Mouse (Mus musculus): ENCODE measurements around the gene Dcbld2. TPM values are rescaled to one million over a fixed set of nuclear protein-coding genes. Genes with fewer than 3 reads are reported as not detected.
A peak's percentile ranks its signal among the peaks of the same experiment; 100 is the strongest.

Dcbld2 gene
- polyA plus RNA-seq, 1 experiment from 2014 or later: 16.1 TPM

DNA sequence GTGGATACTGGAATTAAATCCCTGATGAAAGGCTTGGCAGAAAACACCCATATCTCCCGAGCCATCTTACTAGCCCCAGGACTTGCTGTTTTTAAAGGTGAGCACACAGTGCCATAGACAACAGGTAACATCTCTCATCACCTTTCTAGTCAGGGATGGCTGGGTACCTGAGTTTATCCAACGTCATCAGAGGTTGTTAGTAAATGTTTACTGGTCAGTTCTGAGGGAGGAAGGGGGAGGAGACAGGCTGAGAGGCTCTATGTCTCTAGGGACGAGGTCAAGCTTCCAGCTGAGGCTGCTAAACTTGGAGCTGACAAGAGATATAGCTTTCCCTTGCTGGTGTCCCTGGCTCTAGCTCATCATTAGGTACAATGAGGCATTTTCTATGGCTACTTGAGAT lies 74.1 kb downstream of the Dcbld2 start:
- Histone ChIP-seq H3K4me1 (replicated peaks; ENCODE audit: control insufficient read depth, insufficient read depth, low read length) (no peaks in the 10 kb centered on the region), H3K4me3 (ENCODE audit: low read depth, low read length) (no peak overlapping the region), H3K4me2 (ENCODE audit: low read depth, low read length, severe bottlenecking) (no peak overlapping the region), H3K9ac (ENCODE audit: low read length) (no peak overlapping the region), H3K36me3 (ENCODE audit: control insufficient read depth, insufficient read depth, low read length) (no peaks in the 10 kb centered on the region), H3K27me3 (ENCODE audit: control insufficient read depth, insufficient read depth, low read length) (no peaks in the 10 kb centered on the region), H3K27ac (ENCODE audit: low read depth, low read length) (no peak overlapping the region), H3K9me3 (ENCODE audit: control insufficient read depth, low read length) (no peaks in the 10 kb centered on the region)
- no peak for DNase-seq (ENCODE audit: low spot score)
- ATAC-seq (replicated peaks; ENCODE audit: low FRiP score): no peak
- WGBS: 70% methylated on average over 3 of the region's 3 CpGs

- Histone ChIP-seq H3K4me3 (ENCODE audit: low read depth, low read length) (no peak overlapping the region), H3K4me2 (ENCODE audit: low read depth, low read length, severe bottlenecking) (no peak overlapping the region), H3K9me3 (ENCODE audit: control insufficient read depth, low read length) (no peaks in the 10 kb centered on the region), H3K27me3 (ENCODE audit: control insufficient read depth, insufficient read depth, low read length) (no peaks in the 10 kb centered on the region), H3K4me1 (replicated peaks; ENCODE audit: control insufficient read depth, insufficient read depth, low read length) (no peaks in the 10 kb centered on the region), H3K27ac (ENCODE audit: low read depth, low read length) (no peak overlapping the region), H3K36me3 (ENCODE audit: control insufficient read depth, insufficient read depth, low read length) (no peaks in the 10 kb centered on the region), H3K9ac (ENCODE audit: low read length) (no peak overlapping the region)
- ATAC-seq (replicated peaks; ENCODE audit: low FRiP score) (no peak), DNase-seq (ENCODE audit: low spot score) (no peak)
- WGBS: 93% methylated on average over 6 of the region's 6 CpGs
Measured at GRCm38 (mm10) chr16:58487861-58488260, 79.6 kb downstream of the Dcbld2 start.

GRCm38 (mm10) chr16:58496791-58497190 lies 88.5 kb downstream of the Dcbld2 start:
- no peak for ATAC-seq (replicated peaks; ENCODE audit: low FRiP score)

DNA sequence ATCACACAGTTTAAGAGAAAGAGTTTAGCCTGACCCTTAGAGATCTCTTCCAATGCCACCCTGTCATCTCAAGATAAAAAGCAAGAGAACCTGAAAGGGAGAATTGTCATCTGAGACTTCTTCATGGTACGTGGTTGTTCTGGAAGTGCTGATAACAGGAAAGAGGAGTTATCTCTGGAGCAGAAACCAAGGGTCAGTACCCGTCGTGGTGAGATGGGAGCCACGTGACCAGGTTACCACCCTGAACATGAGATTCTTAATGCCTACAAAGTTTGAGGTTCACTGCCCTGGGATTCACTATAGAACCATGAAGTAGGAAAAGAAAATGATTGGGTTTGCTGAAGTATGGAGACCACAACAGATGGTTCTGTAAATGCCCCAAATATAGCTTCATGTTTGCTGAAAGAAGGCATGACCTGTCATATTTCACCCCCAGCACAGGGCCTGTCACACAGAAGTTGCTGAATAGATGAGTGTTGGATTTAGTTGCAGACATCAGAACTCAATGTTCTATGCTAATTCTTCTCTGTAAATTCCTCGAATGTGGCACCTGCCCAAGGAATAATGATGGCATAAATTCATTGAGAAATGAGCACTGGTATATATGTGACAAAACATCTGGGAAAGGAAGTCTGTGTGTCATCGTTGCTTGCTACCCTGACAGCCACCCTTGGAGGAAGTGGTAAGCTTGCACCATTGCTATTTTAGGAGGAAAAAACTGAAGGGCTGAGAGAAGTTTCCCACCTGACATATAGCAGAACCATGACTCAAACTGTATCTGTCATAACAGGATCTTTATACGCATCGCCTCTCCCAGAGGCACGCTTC lies 89.9 kb downstream of the Dcbld2 start:
- DNase-seq (ENCODE audit: low spot score) (no peak), ATAC-seq (replicated peaks; ENCODE audit: low FRiP score) (no peak)
- Histone ChIP-seq H3K9me3 (ENCODE audit: control insufficient read depth, low read length) (no peaks in the 10 kb centered on the region), H3K27ac (ENCODE audit: low read depth, low read length) (peak overlapping the region; percentile 46; the same call in 1 of the 2 replicates), H3K27me3 (ENCODE audit: control insufficient read depth, insufficient read depth, low read length) (no peaks in the 10 kb centered on the region; the same call in 1 of the 2 replicates), H3K4me2 (ENCODE audit: low read depth, low read length, severe bottlenecking) (no peak overlapping the region), H3K36me3 (ENCODE audit: control insufficient read depth, insufficient read depth, low read length) (no peaks in the 10 kb centered on the region), H3K4me1 (replicated peaks; ENCODE audit: control insufficient read depth, insufficient read depth, low read length) (peaks cover 7% of the 10 kb centered on the region; the same call in 1 of the 2 replicates), H3K4me3 (ENCODE audit: low read depth, low read length) (no peak overlapping the region), H3K9ac (ENCODE audit: low read length) (no peak overlapping the region)
- 83% methylated on average over 9 of the region's 9 CpGs for WGBS

More at GRCm38 (mm10) chr16:58496791-58497190, 88.5 kb downstream of the Dcbld2 start:
- Histone ChIP-seq H3K27me3 (ENCODE audit: control insufficient read depth, insufficient read depth, low read length) (no peaks in the 10 kb centered on the region; the same call in 1 of the 2 replicates), H3K27ac (ENCODE audit: low read depth, low read length) (no peak overlapping the region), H3K4me3 (ENCODE audit: low read depth, low read length) (no peak overlapping the region), H3K9me3 (ENCODE audit: control insufficient read depth, low read length) (no peaks in the 10 kb centered on the region), H3K4me1 (replicated peaks; ENCODE audit: control insufficient read depth, insufficient read depth, low read length) (peaks cover 7% of the 10 kb centered on the region; the same call in 1 of the 2 replicates), H3K4me2 (ENCODE audit: low read depth, low read length, severe bottlenecking) (no peak overlapping the region), H3K9ac (ENCODE audit: low read length) (no peak overlapping the region), H3K36me3 (ENCODE audit: control insufficient read depth, insufficient read depth, low read length) (no peaks in the 10 kb centered on the region)
- no peak for DNase-seq (ENCODE audit: low spot score)

- Histone ChIP-seq H3K9ac (ENCODE audit: low read length) (no peak overlapping the region), H3K4me1 (replicated peaks; ENCODE audit: control insufficient read depth, insufficient read depth, low read length) (peaks cover 7% of the 10 kb centered on the region; the same call in 1 of the 2 replicates), H3K9me3 (ENCODE audit: control insufficient read depth, low read length) (no peaks in the 10 kb centered on the region), H3K4me3 (ENCODE audit: low read depth, low read length) (no peak overlapping the region), H3K4me2 (ENCODE audit: low read depth, low read length, severe bottlenecking) (no peak overlapping the region), H3K27ac (ENCODE audit: low read depth, low read length) (no peak overlapping the region), H3K36me3 (ENCODE audit: control insufficient read depth, insufficient read depth, low read length) (no peaks in the 10 kb centered on the region), H3K27me3 (ENCODE audit: control insufficient read depth, insufficient read depth, low read length) (no peaks in the 10 kb centered on the region; the same call in 1 of the 2 replicates)
- DNase-seq (ENCODE audit: low spot score): no peak
- ATAC-seq (replicated peaks; ENCODE audit: low FRiP score): peak; percentile 65
- 44% methylated on average over 1 of the region's 1 CpGs for WGBS
Measured at GRCm38 (mm10) chr16:58499172-58499584, 90.9 kb downstream of the Dcbld2 start.

DNA sequence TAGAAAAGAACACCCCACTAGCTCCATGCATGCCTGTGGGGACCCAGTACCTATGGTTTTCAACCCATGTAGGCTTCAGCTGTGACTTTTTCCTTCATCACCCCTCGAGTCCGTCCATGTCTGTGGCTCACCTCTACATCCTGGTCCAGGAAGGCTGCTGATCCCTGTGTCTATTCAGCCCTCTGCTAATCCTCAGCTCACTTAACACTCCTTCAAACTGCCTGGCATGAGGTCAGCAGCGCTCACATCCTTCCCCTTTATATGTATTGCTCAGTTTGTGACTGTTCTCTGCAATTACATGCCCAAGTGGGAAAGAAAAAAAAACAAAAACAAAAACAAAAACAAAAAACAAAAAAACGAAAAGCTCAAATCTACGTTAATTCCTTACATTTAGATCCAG lies 91.4 kb downstream of the Dcbld2 start:
- H3K27me3 ChIP-seq (ENCODE audit: control insufficient read depth, insufficient read depth, low read length): no peaks in the 10 kb centered on the region; the same call in 1 of the 2 replicates
- peak; percentile 17; the same call in 1 of the 2 replicates for ATAC-seq (replicated peaks; ENCODE audit: low FRiP score)
- no peak for DNase-seq (ENCODE audit: low spot score)
- peaks cover 7% of the 10 kb centered on the region; the same call in 1 of the 2 replicates for H3K4me1 ChIP-seq (replicated peaks; ENCODE audit: control insufficient read depth, insufficient read depth, low read length)
- H3K4me2 ChIP-seq (ENCODE audit: low read depth, low read length, severe bottlenecking): no peak overlapping the region
- no peaks in the 10 kb centered on the region for H3K36me3 ChIP-seq (ENCODE audit: control insufficient read depth, insufficient read depth, low read length)
- no peak overlapping the region for H3K27ac ChIP-seq (ENCODE audit: low read depth, low read length)
- H3K9ac ChIP-seq (ENCODE audit: low read length): no peak overlapping the region
- H3K4me3 ChIP-seq (ENCODE audit: low read depth, low read length): no peak overlapping the region
- H3K9me3 ChIP-seq (ENCODE audit: control insufficient read depth, low read length): no peaks in the 10 kb centered on the region
- WGBS: 43% methylated on average over 5 of the region's 5 CpGs

DNA sequence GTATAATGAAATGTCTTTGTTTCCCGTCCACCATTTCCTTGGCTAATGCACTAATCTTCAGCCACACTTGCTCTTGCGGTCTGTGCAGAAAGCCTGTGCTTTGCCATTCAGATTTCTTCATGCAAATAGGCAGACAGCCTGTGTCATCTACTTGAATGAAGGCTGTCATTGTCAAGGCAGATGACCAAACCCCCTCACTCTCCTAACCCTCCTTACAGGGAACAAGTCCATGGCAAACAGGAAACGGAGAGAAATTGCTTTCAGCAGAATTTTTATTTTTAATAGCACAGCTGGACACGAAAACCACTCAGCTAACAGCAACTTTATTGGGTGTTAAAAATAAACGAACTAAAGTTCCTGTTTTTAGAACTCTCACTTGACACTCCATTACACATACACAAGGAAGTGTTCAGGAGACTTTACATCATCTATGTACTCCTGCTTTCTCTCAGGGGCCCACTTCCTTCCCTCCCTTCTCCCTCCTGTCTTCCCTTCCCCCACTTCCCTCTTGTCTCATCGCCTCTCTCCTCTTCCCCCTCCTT lies 93.6 kb downstream of the Dcbld2 start:
- Histone ChIP-seq H3K36me3 (ENCODE audit: control insufficient read depth, insufficient read depth, low read length) (no peaks in the 10 kb centered on the region), H3K27me3 (ENCODE audit: control insufficient read depth, insufficient read depth, low read length) (no peaks in the 10 kb centered on the region; the same call in 1 of the 2 replicates), H3K27ac (ENCODE audit: low read depth, low read length) (no peak overlapping the region), H3K9me3 (ENCODE audit: control insufficient read depth, low read length) (no peaks in the 10 kb centered on the region), H3K9ac (ENCODE audit: low read length) (no peak overlapping the region), H3K4me2 (ENCODE audit: low read depth, low read length, severe bottlenecking) (no peak overlapping the region), H3K4me1 (replicated peaks; ENCODE audit: control insufficient read depth, insufficient read depth, low read length) (peaks cover 7% of the 10 kb centered on the region; the same call in 1 of the 2 replicates), H3K4me3 (ENCODE audit: low read depth, low read length) (no peak overlapping the region)
- ATAC-seq (replicated peaks; ENCODE audit: low FRiP score) (0 out of 2 replicates have a peak, but pooled peaks have one; percentile 21), DNase-seq (ENCODE audit: low spot score) (no peak)
- 49% methylated on average over 6 of the region's 6 CpGs for WGBS

DNA sequence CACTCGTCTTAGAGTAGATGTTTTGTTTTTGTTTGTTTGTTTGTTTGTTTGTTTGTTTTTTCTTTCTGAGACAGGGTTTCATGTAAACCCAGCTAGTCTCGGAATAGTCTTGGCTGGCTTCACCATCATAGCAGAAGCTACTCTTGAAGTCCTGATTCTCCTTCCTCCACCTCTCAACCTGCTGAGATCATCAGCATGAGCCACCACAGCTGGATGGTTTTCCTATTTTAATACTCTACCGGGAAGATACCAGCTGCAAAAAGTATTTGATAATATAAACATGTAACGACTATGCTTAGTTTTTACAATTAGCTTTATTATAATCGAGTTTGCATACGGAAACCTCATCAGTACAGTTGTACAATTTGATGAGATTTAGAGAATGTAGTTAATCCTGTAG lies 94.3 kb downstream of the Dcbld2 start:
- Histone ChIP-seq H3K36me3 (ENCODE audit: control insufficient read depth, insufficient read depth, low read length) (no peaks in the 10 kb centered on the region), H3K27ac (ENCODE audit: low read depth, low read length) (no peak overlapping the region), H3K27me3 (ENCODE audit: control insufficient read depth, insufficient read depth, low read length) (no peaks in the 10 kb centered on the region; the same call in 1 of the 2 replicates), H3K4me1 (replicated peaks; ENCODE audit: control insufficient read depth, insufficient read depth, low read length) (peaks cover 7% of the 10 kb centered on the region; the same call in 1 of the 2 replicates), H3K4me2 (ENCODE audit: low read depth, low read length, severe bottlenecking) (no peak overlapping the region), H3K9me3 (ENCODE audit: control insufficient read depth, low read length) (no peaks in the 10 kb centered on the region), H3K4me3 (ENCODE audit: low read depth, low read length) (no peak overlapping the region), H3K9ac (ENCODE audit: low read length) (no peak overlapping the region)
- WGBS: 79% methylated on average over 6 of the region's 6 CpGs
- DNase-seq (ENCODE audit: low spot score) (no peak), ATAC-seq (replicated peaks; ENCODE audit: low FRiP score) (no peak)
